Mouse (Mus musculus) skeletal muscle tissue, adult 2 months (tissue): ENCODE data around the gene Vps26b.

Experiments
- DNase-seq: peaks from one replicate; pipeline ENCODE4 v3.0.0-alpha.2; 2012; ENCODE audit warnings: low read depth, low spot score

Gene Vps26b

DNA sequence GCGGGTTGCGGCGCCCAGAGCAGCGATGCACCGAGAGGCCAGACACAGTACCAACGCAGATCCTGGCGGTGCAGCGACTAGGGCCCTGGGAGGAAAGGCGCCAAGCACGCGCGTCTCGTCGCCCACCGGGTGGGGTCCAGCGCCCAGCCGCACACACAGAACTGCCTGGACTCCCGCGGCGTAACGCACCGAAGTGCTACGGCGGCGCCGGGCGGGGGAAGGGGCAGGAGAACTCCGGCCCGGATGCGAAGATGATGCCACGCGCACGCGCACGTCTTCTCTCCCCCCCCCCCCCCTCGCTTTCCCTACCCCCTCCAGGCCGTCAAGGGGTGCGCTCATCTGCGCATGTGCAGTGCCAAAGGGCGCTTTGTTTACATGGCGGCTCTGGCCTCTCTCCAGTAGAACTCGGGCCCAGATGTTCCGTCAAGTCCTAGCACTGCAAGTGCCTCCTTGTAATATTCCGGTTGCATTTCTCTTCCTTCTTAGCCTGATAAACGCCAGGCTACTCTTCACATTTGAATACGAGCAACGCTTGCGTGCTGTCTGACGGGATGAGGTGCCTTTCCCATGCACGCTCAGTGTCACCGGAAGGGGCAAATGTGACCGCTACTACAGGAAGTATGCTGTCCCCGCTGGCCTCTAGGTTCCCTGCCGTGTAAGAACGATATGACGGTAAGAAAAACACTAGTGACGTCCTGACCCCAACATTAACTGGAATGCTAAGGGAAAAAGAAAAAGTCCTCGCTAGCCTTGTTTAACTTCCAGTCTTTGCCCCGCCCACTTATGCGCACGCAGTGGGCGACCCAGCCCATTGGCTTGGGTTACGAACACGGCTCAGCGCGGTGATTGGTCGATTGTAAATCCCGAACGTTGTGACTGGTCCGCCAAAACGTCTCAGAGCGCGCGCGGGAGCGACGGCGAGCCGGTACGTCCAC is at the start of gene Vps26b, which contains the start of gene Ncapd3:
Gene Vps26b (minus strand): TSS at position 238 of the 935 bp plus-strand sequence.
Gene Ncapd3 (plus strand): TSS at position 348 of the 935 bp plus-strand sequence.
- peak; percentile 96 for DNase-seq

DNA sequence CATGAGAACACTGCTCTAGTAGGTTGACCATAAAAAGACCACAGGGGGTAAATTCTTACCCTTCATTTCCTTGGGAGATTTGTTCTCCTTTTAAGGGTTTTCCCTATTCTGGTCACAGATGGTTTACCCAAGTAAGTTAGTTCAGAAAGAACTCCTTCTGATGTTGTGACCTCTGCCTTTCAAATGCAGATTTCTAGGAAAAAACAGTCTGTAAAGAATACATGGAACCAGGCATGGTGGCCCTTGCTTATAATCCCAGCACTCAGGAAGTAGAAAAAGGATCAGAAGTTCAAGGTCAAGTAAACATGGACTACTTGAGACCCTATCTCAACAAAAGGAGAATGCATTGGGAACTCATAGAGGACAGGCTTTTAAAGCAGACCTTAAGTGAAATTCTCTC is 45.9 kb upstream of the Vps26b start:
- DNase-seq: no peak

DNA sequence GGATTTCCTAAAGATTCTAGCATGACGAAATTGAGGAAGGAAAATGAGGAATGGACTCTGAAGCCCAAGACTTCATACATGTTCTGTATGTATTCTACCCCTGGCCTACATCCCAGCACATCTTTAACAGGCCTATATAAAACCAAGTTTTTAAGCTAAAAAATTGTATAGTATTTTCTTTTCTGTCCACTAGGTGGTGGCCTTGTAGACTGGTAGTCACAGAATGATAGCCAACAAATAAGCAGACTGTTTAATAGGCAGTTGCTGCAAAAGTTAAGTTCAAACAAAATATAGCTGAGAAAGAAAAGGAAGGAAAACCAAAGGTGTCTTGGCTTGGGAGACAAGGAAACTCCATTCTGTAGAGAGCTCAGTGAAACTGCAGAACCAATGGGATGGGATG is 44.8 kb upstream of the Vps26b start:
- DNase-seq: no peak

DNA sequence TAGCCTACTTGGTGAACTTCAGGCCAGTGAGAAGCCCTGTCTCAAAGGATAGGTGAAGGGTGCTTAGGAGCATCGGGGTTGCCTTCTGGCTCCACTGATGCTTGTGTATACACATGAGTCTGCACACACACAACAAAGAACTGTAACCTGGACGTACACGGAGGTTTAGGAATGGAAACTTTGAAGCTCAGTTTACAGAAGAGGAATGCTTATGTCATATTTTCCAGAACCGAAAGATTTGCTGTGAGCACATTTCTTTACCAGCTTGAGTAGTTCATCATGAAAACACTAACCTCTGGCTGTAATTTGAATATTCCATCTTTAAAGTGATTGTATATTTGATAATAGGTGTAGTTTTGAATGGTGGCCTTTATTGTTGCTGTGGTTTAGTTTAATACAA is 41.0 kb upstream of the Vps26b start:
- DNase-seq: no peak

DNA sequence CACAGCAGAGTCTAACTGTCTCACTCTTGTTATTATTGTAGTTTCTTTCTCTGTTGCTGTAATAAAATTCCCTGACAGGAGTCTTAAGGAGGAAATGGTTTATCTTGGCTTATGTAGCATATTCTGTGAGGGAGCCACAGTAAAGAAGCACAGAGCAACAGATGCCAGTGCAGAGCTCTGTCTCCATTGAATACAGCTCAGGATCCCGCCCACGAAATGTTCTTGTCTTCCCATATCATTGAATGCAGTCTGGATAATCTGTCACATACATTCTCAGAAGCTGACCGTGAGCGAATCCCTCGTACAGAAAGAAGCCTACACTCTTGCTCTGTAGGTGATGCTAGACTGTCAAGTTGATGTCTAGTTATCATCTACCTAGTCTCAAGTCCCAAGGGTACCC is 28.5 kb upstream of the Vps26b start:
- DNase-seq: no peak

DNA sequence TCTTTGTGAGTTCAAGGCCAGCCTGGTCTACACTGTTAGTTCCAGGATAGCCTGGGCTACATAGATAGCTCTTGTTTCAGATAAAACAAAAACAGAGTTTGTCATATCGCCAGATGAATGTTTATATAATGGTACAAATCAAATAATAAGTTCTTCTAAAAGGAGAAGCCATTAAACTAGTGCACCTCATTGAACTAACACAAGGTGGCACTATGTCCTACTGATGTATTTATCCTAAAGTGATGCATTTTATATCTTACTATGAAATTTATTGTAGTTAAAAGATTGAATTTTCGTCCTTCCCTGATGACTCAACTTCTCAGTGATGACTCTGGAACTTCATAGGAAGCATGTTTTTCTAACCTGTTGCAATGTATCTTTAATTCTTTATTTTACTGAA is 19.6 kb upstream of the Vps26b start:
- DNase-seq: no peak

DNA sequence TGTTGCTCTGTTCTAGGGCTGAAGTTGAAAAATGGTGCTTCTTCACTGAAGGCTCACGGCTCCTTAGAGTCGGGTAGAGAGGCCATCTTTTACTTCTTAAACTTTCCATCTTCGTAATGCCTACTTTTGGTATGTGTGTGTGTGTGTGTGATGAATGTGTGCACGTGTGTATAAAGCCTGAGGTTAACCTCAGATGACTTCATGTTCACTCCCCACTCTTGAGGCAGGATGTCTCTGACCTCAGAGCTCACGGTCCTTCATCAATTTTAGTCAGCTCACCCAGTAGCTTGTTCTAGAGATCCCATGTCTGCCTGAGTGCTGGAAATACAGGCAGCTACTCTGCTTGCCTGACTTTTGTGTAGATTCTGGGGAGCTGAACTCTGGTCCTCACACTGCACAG is 14.0 kb upstream of the Vps26b start:
- no peak for DNase-seq

DNA sequence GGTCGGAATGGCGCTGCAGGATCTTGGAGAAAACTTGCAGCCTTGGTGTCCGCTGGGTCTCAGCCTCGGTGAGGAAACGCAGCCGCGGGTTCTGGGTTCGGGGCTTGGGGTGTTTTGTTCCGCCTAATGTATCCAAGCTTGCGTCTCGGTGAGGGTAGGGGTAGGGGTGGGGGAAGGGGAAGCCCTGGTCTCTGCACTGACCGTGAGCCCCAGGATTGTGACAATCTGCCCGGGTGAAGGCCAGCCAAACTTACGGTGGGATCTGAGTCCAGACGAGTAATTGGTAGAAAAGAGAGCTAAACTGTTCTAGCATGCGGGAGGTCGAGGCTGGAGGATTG is 867 bp upstream of the Vps26b start:
- DNase-seq: no peak

DNA sequence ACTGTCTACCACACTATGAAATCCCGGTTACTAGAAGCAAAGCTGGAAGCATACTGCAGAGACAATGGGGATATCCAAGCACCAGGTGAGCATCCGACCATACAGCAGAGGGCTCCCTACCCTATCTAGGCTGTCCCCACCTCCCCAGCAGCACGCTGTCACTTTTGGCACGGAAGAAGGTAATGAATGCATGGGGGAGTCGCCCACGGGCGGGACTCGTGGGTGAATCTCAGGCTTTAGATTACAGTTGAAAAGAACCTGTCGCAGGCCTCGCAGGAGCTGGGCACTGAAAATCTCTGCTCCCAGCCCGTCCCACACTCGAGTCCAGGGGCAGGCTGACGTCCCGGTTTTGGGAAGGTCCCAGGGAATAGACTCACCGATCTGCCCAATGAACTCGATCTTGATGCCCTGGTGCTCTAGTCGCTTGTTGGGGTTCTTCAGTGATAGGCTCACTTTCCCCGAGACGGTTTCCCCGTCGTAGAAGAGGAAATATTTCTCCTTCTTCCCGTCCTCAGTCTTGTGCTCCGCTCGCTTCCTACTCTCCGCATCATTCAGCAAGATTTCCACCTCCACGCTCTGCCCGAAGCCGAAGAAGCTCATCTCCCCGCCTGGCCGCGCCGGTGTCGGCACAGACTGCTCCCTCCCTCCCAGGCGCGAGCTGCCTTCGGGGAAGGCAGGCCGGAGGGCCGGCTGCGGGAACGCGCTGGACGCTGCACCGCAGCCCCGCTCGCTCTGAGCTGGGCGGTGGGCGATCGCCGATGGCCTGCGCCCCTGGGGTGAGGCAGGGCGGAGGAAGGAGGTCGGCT is 640 bp downstream of the Vps26b start:
- DNase-seq: peak; percentile 12

DNA sequence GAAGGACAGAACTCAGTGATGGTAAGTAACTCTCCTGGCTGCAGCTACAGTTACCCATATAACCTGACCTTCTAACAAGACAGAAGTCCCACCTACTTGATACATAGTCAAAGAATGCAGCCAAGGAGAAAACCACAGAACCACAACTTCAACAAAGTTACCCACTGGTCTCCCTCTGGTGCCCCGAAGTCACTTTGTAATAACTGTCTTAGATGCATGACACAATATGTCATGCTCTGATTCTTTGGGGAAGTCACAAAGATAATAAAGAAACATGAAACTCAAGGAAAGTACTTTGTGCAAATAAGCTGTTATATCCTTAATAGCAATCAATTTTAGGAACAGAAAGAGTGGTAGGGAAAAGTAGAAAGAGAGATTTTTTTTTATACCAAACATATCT is 3.2 kb downstream of the Vps26b start:
- no peak for DNase-seq

DNA sequence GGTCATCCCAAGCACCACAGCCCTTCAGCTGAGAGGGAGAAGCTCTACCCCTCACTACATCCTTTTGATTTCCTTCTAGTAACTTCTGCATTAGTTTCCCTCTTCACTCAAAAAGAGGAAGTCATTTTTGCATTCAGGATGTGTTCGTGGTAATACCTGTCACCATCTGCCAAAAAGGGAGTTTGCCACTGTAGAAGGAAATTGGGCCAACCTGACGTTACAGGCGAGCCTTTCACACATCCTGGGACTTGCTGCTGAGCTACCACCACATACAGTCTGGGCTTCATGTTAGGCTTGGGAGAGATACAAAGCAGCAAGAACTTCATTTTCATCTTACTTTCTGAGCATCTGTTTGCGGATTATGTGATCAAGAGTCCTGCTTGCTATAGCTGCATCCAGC is 6.2 kb downstream of the Vps26b start:
- DNase-seq: no peak

DNA sequence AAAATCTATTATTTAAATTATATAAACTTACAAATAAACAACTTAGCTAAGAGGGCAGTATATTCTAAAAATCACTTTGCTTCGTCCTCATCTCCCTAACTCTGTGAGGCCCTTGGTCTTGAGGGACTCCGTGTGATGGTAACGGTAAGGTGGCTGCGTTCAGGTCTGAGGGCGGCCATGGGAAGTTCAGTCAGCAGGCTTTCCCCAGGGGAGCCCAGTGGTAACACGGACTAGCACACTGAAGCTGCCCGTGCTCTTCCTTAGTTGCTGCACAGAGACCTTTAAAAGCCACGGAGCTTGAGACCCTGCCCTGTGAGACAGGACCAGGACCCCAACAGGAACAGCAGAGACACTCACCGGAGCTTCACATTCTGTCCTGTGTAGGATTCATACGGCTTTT is 10.9 kb downstream of the Vps26b start:
- DNase-seq: no peak

DNA sequence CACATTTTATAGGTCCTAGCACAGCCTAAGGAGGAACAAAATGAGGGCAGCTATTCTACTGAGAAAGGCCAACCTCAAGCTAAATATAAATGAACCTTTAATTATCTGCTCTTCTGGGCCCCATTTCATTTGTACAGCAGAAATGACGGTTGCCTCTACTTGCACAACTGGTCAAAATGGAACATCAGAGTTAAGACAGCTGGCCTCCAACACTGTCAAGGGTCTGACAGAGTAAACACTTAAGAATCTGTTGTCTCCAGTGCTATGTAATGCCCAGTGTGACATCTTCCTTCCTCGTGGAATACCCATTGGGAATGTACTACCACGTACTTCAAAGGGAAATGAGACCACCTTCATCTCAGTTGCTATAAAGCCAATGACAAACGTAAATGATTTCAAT is 18.3 kb downstream of the Vps26b start:
- no peak for DNase-seq

DNA sequence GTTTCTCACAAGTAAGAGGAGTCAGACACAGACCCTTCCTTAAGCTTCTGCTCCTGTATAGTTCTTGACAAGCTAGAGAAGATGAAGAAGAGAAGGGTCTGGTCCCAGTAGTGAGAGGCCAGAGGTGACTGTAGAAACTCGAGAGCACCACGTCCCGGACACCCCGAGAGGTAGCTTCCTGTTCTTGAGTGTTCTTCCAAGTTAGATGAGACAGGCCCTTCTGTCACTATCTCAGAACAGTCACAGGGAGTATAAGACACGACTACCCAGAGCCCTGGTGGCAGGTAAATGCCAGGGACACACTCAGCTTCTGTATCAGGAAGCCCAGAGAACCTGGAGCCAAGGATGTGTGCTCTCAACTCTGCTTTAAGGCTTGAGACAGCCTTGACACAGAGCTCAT is 20.6 kb downstream of the Vps26b start:
- no peak for DNase-seq

DNA sequence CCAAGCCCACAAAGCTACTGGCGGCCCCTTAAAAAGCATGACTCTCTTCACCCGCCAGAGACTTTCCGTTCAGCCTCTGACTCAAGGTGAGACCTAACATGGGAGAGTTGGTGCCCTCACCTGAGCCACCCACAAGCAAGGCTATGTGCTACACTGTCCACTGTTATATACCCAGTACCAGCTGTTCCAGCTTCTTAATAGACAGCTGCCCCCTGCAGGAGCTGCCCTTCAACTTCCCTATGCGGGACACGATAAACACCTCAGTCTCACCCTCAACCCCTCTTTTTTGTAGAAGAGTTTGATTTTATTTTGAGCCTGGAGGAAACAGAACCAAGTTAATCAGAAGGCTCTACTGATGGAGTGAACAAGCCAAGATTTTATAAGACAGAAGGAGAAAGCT is 23.0 kb downstream of the Vps26b start:
- no peak for DNase-seq

DNA sequence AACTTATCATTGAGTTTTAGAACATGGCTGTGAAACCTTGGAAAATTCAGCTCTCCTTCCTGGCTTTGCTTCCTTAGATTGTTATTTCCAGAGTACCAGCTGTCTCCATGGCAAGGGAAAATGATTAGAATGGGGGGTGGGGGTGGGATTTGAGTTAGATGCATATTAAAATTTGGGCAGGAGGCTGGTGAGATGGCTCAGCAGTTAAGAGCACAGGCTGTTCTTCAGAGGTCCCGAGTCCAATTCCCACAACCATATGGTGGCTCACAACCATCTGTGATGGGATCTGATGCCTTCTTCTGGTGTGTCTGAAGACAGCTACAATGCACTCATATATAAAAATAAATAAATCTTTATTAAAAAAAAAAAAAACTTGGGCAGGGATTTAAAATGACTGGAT is 23.9 kb downstream of the Vps26b start:
- DNase-seq: no peak

DNA sequence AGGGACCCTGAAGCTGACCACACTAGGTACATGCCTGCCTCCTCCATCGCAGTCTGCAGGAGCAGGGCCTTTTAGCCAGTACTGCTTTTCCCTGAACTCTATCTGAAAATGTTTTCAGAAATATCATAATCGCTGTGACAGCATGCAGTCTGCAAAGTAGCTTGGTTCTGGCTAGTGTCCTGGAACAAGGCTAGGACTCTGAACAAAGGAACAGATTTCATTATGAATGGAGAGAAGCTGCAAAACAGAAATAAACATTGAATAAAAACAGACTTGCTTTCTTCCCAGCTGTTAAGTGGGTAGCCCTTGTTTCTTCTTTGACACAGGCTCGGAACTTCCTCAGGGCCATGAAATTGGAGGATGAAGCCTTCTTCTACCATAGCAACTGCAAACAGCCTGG is 24.6 kb downstream of the Vps26b start:
- no peak for DNase-seq

DNA sequence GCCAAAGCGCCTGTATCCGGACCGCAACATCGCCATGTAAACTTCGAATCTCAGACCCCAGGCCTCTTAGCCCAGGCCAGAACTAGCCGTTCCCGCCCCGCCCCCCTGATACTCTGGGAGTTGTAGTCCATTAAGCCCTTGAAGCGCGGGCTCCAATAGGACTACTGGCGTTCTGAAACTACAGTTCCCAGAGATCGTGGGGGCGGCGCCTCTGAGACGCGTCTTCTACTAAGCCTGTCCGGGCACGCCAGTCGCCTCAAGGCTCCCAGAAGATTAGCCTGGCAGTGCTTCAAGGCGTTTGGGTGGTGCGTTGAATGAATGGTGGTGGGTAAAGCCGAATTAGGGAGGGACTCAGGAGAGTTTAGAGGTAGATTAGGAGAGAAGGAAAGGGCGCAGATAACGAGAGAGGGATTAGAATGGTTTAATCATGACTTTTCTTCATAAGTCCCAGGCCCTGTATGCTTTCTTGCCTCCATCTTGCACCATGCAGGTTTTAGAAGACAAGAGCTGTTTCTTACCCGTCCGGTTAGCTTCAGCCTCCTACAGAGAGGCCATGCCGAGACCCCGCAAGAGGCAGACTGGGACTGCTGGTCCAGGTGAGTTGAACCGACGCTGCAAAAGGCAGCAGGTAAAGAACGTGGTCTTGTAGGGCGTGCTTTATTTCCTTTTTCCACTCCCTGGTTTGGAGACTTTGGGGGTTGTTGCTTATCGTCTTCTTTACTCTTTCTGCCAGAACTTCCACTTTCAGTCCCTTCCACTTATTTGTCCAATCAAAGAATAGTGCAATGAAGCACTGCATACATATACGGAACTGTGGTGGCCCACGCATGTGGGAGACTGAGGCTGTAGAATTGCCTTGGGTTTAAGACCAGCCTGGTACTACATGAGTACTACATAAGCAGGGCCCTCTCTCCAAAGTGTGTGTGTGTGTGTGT is 30.1 kb downstream of the Vps26b start, which contains the start of the genes Acad8 and Thyn1:
Gene Acad8 (minus strand): TSS at position 106 of the 935 bp plus-strand sequence.
Gene Thyn1 (plus strand): TSS at position 250 of the 935 bp plus-strand sequence.
- peak; percentile 90 for DNase-seq

DNA sequence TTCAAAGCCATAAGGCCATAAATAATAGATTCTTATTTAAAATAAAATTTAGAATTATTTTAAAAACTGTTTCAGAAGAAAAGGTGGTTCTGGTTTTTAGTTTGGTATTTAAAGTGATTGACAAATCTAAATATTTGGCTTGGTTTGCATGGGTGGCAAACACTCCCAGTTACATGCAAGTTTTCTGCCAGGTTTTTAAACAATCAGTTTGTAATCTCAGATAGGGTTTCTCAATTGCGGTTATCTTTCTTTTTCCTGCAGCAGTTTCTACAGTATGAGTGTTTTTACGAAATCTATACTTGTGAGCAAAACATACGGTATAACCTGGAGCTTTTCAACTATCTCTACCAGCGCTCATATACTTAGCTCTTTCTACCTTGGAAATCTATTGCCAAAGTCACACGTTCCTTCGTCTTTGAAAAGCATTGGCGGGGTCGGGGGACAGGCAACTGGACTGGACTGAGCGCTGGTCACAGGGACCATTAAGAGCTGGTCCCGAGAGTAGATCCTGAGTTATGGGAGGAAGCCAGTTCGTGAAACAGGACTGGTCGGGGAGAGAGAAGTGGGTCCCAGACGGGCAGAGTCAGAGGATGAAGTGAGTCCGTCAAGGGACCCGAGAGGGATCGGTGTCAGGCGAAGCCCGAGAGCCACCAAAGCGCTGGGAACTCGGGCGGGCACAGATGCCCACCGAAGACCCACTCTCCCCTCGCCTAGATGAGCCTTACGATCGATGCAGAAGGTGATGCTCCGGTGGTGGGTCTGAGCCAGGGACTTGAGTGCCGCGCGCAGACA is 31.0 kb downstream of the Vps26b start:
- no peak for DNase-seq

DNA sequence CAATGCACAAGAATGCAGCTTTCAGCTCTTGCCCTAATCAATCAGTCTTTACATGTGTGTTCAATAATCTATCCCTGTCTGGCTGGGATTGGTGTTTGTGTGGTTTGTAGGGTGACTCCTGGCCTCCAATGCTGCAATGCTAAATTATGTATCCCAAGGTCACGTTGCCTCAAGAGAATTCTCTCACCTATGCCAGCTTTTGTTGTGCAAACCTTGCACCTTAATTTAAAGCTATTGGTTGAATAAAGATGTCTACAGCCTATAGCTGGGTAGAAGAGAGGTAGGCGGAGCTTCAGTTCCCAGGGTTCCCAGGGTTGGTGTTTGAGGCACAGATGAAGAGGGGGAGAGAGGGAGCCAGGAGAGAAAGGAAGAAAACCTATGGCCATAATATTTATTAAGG is 32.4 kb downstream of the Vps26b start:
- no peak for DNase-seq

DNA sequence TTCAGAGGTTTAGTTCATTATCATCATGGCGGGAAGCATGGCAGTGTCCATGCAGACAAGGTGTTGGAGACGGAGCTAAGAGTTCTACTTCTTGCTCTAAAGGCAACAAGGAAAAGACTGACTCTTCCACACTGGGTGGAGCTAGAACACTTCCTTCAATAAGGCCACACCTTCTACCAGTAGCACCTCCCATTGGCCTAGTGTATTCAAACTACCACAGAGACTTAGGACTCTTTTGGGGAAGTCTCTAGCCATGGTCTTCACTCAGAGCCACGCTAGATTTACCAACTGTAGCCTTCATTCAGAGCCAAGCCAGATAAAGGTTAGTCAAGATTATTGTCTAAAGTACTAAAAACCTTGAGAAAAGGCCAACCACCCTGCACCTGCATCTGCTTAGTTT is 32.8 kb downstream of the Vps26b start:
- DNase-seq: no peak
